Mouse (Mus musculus) lung, postnatal 36 days (tissue): Measurements from ENCODE around the gene Runx1.

ENCODE experiments used
- DNase-seq: peaks from one replicate; pipeline ENCODE4 v3.0.0; 2022; ENCODE audit warnings: mixed read lengths

Runx1 gene

GRCm38 (mm10) chr16:92552858-92553257 is 273.1 kb downstream of the Runx1 start:
- no peak for DNase-seq

GRCm38 (mm10) chr16:92552106-92552382 is 273.9 kb downstream of the Runx1 start:
- no peak for DNase-seq
